Mouse (Mus musculus): Measurements from ENCODE around the gene Olfr418.

DNA sequence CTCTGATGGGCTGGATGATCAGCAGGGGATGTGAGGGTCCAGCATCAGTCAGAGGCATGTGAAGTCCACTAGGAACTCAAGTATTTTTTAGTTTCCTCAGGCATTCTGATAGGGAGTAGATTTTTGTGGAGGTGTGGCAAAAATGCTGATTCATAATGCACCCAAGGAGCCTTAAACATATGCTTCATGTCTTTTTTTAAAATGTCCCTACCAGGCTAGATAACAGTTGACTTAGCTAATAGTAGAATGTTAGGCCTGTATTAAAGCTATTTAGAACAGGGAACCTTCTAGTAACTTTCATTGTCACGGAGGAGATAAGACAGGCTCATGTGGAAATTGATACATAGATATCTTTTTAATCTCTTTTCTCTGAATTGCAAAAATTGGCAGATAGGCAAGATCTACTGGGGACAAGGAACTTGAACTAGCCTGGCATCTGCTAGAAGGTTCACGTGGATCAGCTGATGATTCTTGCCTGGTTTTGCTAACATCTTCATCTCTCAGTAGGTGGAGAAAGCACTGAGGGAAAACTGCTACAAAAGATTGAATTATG, 52.2 kb downstream of the Olfr418 start:
- TF ChIP-seq CTCF (IDR thresholded peaks at IDR 0.05; ENCODE audit: insufficient read depth, low read length), result no peak
- no peak for TF ChIP-seq POLR2A (IDR thresholded peaks at IDR 0.05; ENCODE audit: borderline replicate concordance, extremely low read depth, low read depth, low read length)
